Mouse (Mus musculus) lung, postnatal 0 days (tissue): ENCODE data around the gene Cyb5d1.

Experiments
- CTCF ChIP-seq: IDR thresholded peaks from 2 replicates; pipeline ENCODE4 v1.5.1; 2016; ENCODE audit warnings: antibody characterized with exemption, mild to moderate bottlenecking
- EP300 ChIP-seq: IDR thresholded peaks from 2 replicates; pipeline ENCODE4 v1.6.1; 2016; ENCODE audit warnings: antibody characterized with exemption, mild to moderate bottlenecking, control low read depth

DNA sequence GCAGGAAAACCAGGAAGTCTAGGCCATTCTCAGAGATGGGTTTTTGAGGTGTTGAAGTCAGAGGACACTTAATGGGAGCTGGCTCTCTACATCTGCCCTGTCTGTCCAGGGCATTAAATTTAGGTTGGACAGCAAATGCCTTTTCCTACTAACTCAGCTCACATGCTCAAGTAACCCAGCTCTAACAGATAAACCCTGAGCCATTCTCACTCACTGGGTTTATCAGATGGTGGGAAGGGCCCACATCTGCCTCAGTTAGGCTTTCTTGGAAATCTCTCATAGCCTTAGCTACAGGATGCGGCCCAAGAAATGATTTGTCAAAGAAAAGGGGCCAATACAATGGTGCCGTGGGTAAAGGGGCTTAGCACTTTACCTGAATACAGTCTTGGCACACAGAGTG lies 30.8 kb upstream of the Cyb5d1 start:
- no peak for TF ChIP-seq CTCF
- TF ChIP-seq EP300: no peak
